Mouse (Mus musculus) cerebellum, adult (tissue): Measurements from ENCODE around the gene Map4k4.

Source experiments
- ATAC-seq: cut with Nextera tagmentation; 2 replicates; pipeline ENCODE4 v1.9.2; 2017; ENCODE audit warnings: mild to moderate bottlenecking, moderate library complexity, mixed read lengths; ENCODE audit not compliant: insufficient number of reproducible peaks, low FRiP score, low TSS enrichment

Map4k4 gene

DNA sequence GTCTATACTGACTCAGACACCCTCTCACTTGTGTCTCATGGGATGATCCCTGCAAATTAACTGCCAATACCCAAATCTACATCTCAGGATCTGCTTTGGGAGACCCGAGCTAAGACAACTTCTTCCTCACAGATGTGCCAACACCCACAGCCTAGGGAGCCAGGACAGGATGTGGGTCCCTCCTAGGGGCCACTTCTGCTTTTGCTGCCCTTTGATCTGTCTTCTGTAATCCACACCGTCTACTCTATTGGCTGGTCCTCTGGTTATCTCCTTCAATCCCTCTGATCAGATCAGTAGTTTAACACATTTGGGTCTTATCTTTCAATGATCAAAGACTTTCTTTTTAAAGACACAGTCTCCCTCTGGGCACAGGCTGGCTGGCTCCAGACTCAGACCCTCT, 5.2 kb upstream of the Map4k4 start:
- no peak for ATAC-seq

DNA sequence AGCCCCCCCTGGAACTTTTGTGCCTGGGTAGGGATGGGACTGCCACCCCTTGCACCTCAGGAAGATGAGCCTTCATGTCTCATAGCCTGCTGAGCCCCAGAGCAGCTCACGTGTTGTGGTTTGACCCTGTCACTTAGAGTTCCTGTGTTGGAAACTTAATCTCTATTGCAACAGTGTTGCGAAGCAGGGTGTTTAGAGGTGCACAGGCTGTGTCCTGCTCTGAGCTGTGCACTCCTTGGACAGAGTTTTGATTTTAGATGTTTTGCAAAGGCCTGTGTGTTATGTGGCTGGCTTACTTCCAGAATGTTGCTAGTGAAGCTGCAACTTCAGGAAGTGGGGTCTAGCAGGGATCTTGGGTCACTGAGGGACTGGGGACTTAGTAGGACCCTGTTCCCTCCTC, 4.1 kb upstream of the Map4k4 start:
- no peak for ATAC-seq

- no peak for ATAC-seq
Measured at GRCm38 (mm10) chr1:39898686-39899085, 2.0 kb upstream of the Map4k4 start.

- peak; percentile 22 for ATAC-seq
Measured at GRCm38 (mm10) chr1:39901063-39901811, 524 bp downstream of the Map4k4 start.

DNA sequence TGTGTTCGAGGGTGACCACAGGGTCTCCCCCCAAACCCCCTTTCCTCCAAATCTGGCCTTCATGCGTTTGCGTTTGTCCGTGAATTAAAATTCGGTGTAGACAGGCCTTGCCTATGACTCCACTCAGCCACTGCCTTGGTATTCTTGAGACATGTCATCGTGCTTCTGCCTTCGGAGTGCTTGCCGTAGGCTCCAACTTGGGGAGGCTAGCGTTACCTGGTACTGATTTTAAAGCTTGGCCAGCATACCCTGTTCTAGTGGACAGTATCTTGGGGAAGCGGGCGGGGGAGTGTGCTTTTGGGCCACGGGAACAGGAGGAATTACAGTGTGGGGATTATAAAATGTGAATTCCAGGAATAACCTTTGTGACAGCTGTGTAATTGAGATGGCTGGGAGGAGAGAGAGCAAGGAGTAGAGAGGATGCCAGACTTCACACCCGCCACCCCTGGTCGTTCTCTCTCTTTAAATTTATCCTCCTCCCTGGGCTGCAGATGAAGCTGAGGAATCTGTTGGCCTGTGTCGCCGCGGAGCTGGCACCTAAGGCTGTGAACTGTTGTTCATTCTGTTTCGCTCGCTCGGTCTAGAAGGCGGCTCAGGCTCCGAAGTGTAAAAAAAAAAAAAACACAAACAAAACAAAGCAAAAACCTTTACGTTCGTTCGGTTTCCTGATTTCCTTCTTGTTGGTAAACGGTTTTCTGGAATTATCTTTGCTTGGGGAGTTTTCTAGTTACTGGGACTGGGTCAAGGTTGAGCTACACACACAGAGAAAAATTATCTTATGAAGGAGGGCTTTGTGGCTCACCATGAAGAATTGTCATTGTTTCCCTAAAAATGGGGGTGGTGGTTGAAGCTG, 1.4 kb downstream of the Map4k4 start:
- ATAC-seq = no peak; the same call in 1 of the 2 replicates

DNA sequence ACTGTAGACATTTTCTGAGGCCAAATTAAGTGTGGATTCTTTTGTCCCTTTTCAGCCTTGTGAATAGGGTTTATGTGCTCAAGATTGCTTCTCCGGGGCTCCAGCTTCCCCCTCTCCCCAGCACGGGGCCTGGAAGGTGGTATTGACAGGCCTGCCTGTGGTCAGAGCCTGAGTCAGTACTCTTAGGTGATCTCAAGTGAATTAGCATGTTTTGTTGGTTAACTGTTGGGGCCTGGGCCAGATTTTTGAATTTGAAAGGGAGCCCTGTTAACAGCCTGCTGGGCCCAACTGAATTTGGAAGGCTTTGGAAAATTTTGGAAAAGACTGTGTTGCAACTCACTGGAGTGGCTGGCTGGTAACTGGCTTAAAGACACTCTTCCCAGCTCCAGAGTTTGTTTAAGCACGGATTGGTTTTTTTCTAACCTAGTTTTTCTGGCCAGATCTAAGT, 2.0 kb downstream of the Map4k4 start:
- no peak for ATAC-seq

DNA sequence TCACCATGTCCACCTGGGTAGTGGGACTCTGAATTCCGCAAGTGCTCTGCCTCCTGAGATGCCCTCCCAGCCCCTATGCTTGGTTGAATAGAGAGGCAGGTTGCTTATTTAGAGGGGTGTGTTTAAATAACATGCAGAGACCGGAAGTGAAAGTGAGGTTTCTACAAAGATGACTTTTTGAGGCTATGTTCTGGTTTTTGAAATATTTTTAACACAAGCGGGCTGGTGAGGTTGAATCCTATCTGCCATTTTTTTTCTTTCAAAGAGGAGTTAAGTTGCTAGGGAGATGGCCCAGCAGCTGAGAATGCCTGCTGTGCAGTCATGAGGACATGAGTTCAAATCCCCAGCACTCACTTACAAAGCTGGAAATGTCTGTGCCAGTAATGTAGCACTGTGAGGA, 4.0 kb downstream of the Map4k4 start:
- no peak for ATAC-seq

DNA sequence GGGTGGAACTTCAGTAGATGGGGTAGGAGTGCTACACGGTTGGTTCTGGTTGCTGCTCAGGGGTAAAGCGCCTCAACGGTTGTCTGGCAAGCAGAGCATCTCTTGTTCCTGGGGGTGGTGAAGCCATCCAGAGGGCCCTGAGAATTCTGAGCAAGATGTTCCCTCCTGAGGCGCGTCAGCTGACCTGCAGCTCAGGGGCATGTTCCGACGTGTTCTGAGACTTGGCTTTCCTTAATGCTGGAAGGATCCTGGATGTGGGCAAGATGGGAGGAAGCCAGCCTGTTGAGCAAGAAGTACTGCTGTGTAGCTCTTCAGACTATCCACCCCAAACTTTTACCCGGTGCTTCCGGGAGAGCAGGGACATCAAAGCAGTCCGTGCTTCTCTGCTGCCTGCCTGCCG, 6.2 kb downstream of the Map4k4 start:
- no peak for ATAC-seq

DNA sequence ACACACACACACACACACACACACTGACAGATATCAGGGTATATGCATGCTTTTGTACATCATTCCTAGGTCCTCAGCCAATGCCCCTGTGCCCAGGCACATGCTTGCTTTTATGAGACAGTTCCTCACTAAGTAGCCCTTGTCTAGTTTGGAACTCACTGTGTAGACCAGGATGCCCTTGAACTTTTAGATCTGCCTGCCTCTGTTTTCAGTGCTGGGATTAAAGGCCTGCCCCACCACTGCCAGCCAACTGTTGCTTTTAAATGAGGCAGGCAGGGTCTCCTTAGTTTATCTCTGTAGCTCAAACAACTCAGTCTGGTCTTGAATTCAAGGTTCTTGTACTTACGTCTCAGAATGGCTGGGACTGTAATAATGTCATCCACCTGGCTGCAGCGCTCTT, 8.3 kb downstream of the Map4k4 start:
- no peak for ATAC-seq

GRCm38 (mm10) chr1:39911446-39911845, 10.7 kb downstream of the Map4k4 start:
- peak; percentile 37; the same call in 1 of the 2 replicates for ATAC-seq

- ATAC-seq = no peak
Measured at GRCm38 (mm10) chr1:39913256-39913655, 12.5 kb downstream of the Map4k4 start.

GRCm38 (mm10) chr1:39916144-39916543, 15.4 kb downstream of the Map4k4 start:
- ATAC-seq = no peak

DNA sequence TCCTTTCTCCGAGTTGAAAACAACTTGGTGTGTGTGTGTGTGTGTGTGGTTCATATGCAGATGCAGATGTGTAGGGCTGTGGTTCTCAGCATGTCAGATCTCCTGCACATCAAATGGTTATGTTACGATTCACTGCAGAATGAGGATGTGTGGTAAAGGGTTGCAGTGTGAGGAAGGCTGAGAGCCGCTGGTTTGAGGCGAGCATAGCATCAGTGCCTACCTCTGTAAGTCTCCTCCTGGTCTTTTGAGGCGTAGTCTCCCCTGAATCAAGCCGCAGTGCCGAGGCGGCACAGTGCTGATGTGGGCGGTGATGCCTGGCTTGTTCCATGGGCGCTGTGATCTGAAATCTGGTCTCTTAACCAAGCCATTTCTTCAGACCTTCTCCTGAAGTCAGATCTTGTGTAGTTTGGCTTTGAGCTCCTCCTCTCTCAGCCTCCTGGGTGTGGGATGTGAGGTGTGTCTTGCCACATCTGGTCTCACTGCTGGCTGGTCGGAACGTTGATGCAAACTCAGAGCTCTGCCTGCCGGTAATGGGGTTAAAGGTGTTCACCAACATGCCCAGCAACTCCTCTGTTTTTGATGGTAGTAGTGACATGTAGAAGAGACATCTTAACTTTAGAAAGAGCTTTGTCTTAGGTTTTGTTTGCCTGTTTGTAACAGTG, 17.3 kb downstream of the Map4k4 start:
- ATAC-seq = no peak

- no peak for ATAC-seq
Measured at GRCm38 (mm10) chr1:39918517-39919115, 17.9 kb downstream of the Map4k4 start.

- no peak for ATAC-seq
Measured at GRCm38 (mm10) chr1:39920616-39921015, 19.9 kb downstream of the Map4k4 start.

DNA sequence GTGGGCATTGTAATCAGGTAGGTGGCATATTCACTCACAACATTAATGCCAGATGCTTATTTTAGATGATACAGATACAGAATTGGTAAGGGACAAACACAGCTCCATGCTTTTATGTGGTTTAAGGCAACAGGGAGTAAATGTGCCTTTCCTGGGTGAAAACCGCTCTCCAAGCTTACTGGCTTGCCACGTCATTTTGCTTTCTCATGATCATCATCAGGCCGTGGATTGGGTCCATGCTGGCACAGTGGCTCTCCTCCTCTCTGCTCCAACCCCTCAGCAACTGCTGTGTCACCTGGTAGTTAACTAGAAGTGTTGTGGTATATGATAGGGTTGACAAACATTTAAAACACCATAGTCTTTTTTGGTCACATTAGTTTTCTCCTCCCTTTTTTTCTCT, 21.3 kb downstream of the Map4k4 start:
- ATAC-seq = no peak

DNA sequence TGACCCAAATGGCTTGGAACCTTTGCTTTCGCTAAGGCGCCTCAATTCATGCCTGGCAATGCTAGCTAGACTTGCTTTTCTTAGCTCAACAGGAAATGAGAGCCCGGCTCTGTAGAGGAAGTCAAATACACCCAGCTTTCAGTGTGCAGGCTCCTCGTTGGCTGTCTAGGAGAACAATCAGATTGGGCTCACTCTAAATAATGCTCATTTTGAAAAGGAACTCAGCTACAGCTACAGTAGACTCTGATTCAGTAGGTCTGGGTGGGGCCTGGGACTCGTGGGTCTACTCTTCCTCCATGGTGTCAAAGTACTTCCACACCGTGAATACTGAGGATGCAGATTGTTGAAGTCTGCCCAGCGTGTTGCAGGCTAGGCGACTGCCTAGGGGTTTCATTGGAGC, 22.0 kb downstream of the Map4k4 start:
- ATAC-seq = no peak

GRCm38 (mm10) chr1:39923395-39924337, 23.0 kb downstream of the Map4k4 start:
- ATAC-seq = peak; percentile 47; the same call in 1 of the 2 replicates

- no peak; the same call in 1 of the 2 replicates for ATAC-seq
Measured at GRCm38 (mm10) chr1:39931055-39931454, 30.3 kb downstream of the Map4k4 start.
